Mouse (Mus musculus) lung, adult 2 months (tissue): Measurements from ENCODE around the gene Tmem123.

Source experiments
- CTCF ChIP-seq: fragments of 200-500 bp; IDR thresholded peaks from 2 replicates; pipeline ENCODE4 v1.5.1; 2011; ENCODE audit warnings: mild to moderate bottlenecking, low read length, control low read depth; ENCODE audit not compliant: insufficient read depth
- POLR2A ChIP-seq: fragments of 200-500 bp; IDR thresholded peaks from 2 replicates; pipeline ENCODE4 v1.6.1; 2011; ENCODE audit warnings: low read depth, mild to moderate bottlenecking, control low read depth, low read length, borderline replicate concordance; ENCODE audit errors: extremely low read depth

DNA sequence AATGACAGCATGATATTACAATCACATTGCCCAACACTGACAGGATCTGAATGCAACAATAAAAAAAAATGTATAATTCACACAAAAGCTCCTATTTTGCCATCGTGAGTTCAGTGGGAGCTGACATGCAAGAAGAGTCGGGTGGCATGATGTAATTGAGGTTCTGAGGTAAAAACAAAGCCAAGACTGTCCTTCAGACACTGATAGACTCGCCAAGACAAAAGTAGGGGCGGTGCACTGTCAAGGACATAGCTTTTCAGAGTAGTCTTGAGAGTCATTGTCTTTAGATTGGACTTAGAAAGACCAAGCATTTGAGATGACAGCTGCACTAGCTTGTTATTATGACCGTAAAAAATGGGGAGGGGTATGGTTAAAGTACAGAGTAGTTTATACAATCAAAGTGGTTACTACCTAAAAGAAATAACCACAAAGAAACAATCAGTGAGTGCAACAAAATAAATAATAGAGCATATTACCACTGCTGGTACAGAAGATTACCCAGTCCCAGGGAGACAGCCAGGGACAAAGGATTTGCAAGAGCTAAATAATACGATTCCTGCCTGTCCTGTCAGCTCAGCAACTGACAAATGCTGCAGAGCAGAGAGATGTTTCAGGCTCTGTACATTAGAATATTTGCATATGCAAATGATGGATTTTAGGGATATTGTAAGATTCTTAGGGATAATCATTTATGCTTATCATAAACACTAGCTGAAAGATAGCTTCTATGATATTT is 32.5 kb downstream of the Tmem123 start:
- TF ChIP-seq POLR2A (no peak), CTCF (no peak)
